Mouse (Mus musculus) CH12.LX (cell line): Measurements from ENCODE around the gene Mbtps1.

ENCODE experiments used
- BHLHE40 ChIP-seq: IDR thresholded peaks from 2 replicates; pipeline ENCODE4 v1.6.1; 2011; ENCODE audit warnings: mild to moderate bottlenecking, low read depth, low read length, improper control_type of control experiment
- CHD1 ChIP-seq: IDR thresholded peaks from 2 replicates; pipeline ENCODE4 v1.6.1; 2012; ENCODE audit warnings: low read depth, low read length, improper control_type of control experiment, inconsistent platforms
- CTCF ChIP-seq, 2 experiments: IDR thresholded peaks in 1 of 2; conservative IDR thresholded peaks in 1 of 2; 2 replicates each; pipeline ENCODE4 v1.5.1; 2011 to 2012; ENCODE audit warnings: low read depth in 2 of 2, low read length in 2 of 2, improper control_type of control experiment in 1 of 2, inconsistent platforms in 1 of 2, mild to moderate bottlenecking in 1 of 2, moderate library complexity in 1 of 2
- E2F4 ChIP-seq: IDR thresholded peaks from 2 replicates; pipeline ENCODE4 v1.6.1; 2011; ENCODE audit warnings: low read depth, low read length, improper control_type of control experiment; ENCODE audit not compliant: insufficient replicate concordance
- EP300 ChIP-seq: IDR thresholded peaks from 2 replicates; pipeline ENCODE4 v1.6.1; 2011; ENCODE audit warnings: low read length, improper control_type of control experiment
- KAT2A ChIP-seq: IDR thresholded peaks from 2 replicates; pipeline ENCODE4 v1.6.1; 2012; ENCODE audit warnings: low read length, improper control_type of control experiment, inconsistent platforms; ENCODE audit not compliant: insufficient replicate concordance
- NELFE ChIP-seq: IDR thresholded peaks from 2 replicates; pipeline ENCODE4 v1.6.1; 2011; ENCODE audit warnings: low read depth, low read length, improper control_type of control experiment
- POLR2A ChIP-seq: IDR thresholded peaks from 2 replicates; pipeline ENCODE4 v1.6.1; 2011; ENCODE audit warnings: low read depth, mild to moderate bottlenecking, improper control_type of control experiment, low read length
- POLR2AphosphoS2 ChIP-seq: IDR thresholded peaks from 2 replicates; pipeline ENCODE4 v1.6.1; 2011; ENCODE audit warnings: low read depth, low read length, improper control_type of control experiment
- RCOR1 ChIP-seq: conservative IDR thresholded peaks from 2 replicates; pipeline ENCODE4 v1.6.1; 2012; ENCODE audit warnings: low read depth, mild to moderate bottlenecking, inconsistent platforms, low read length, improper control_type of control experiment
- UBTF ChIP-seq: IDR thresholded peaks from 2 replicates; pipeline ENCODE4 v1.6.1; 2012; ENCODE audit warnings: low read depth, mild to moderate bottlenecking, inconsistent platforms, low read length, improper control_type of control experiment, moderate library complexity
- ZMIZ1 ChIP-seq: IDR thresholded peaks from 2 replicates; pipeline ENCODE4 v1.6.1; 2012; ENCODE audit warnings: low read depth, mild to moderate bottlenecking, inconsistent platforms, low read length, improper control_type of control experiment

- TF ChIP-seq ZMIZ1 = no peak
- no peak for TF ChIP-seq CTCF (conservative IDR thresholded peaks at IDR 0.05 in 1 of 2, IDR thresholded peaks at IDR 0.05 in 1 of 2; ENCODE audit: low read depth in 2 of 2, low read length in 2 of 2)
- no peak for TF ChIP-seq POLR2A
- no peak for TF ChIP-seq CHD1
- no peak for TF ChIP-seq EP300
- TF ChIP-seq NELFE = no peak
- no peak for TF ChIP-seq RCOR1
- no peak for TF ChIP-seq UBTF
- no peak for TF ChIP-seq POLR2AphosphoS2
- no peak for TF ChIP-seq BHLHE40
- no peak for TF ChIP-seq E2F4
- no peak for TF ChIP-seq KAT2A
These were observed 30.3 kb upstream of the Mbtps1 start for GRCm38 (mm10) chr8:119588844-119589243.
